Mouse (Mus musculus) myocyte (in vitro differentiated cells): ENCODE measurements around the gene Guca2b.

Source experiments
- MYOG ChIP-seq, 3 experiments: IDR thresholded peaks; one replicate each; pipeline ENCODE4 v1.6.1; 2011; ENCODE audit warnings: control low read depth in 2 of 3, low read depth in 2 of 3, mild to moderate bottlenecking in 2 of 3; ENCODE audit not compliant: insufficient read length in 2 of 3, control insufficient read depth in 1 of 3, insufficient read depth in 1 of 3
- POLR2A ChIP-seq: IDR thresholded peaks from one replicate; pipeline ENCODE4 v1.6.1; 2011; ENCODE audit warnings: low read depth, mild to moderate bottlenecking, control low read depth, moderate library complexity; ENCODE audit not compliant: insufficient read length
- REST ChIP-seq: IDR thresholded peaks from one replicate; pipeline ENCODE4 v1.6.1; 2011; ENCODE audit warnings: mild to moderate bottlenecking, control low read depth, moderate library complexity; ENCODE audit not compliant: insufficient read depth, insufficient read length

DNA sequence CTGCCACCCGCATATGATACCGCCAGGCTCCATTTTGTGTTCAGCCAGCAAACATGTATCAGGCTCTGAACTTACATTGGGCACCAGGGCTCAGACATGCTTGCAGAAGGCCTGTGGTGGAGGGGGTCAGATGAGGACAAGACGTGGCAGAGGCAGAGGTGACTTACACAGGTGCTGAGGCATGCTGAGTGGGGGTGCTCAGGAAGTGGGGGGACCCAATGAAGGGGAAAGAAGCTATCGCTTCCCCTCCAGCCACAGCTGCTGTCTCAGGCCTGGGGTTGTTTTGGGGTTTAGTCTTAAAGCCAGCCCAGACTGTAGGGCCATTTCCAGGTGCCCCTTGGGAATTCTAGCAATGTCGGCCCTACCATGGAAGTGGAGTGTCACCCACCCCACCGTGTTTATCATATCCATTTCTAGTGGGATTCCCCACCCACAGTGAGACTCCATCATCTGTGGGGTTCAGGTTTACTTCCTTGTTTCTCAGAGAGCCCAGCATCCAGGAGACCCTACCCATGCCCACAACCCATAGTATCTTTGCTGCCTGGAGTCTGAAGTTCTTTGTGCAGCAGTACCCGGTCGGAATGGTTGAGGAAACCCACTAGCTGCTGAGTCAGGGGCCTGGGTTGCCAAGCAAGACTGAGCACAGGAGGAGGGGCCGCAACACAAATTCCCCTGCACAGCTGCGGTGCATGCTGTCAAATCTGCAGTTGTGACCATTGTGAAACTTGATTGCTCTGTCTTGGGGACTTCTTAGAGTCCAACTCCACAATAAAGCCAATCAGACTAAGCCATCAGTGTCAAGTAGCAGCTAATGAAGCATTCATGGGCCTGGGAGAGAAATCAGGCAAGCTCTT, 10.8 kb upstream of the Guca2b start:
- TF ChIP-seq REST, result no peak
- no peak for TF ChIP-seq POLR2A
- TF ChIP-seq MYOG (IDR thresholded peaks at IDR 0.05; ENCODE audit: control insufficient read depth in 1 of 3, insufficient read depth in 1 of 3, insufficient read length in 2 of 3, low read depth in 2 of 3), result peak in 1 of 3 experiments; percentile 16
